8 mouse cellular contexts compared by ENCODE assay signal in genomic region chr3:90508950-90509746, GRCm38 (mm10). TPM values are rescaled to one million over a fixed set of nuclear protein-coding genes. Genes with fewer than 3 reads are reported as not detected.
DNase-seq lines count a peak whose midpoint lies in the region; ATAC-seq lines count a peak whose summit lies in the region.

Gene Chtop, minus strand, starts transcription at chr3:90509498.

- peak; percentile 88 for ATAC-seq in inflammation-experienced regulatory T-cells, adult 6 months
- ATAC-seq in megakaryocyte-erythroid progenitor cell, adult 5-6 weeks (replicated peaks; ENCODE audit: low FRiP score, low TSS enrichment, poor library complexity, severe bottlenecking) = peak; percentile 78

- peak; percentile 99 to 100 for DNase-seq in adrenal gland, adult (ENCODE audit: inconsistent age in 2 of 2, low spot score in 1 of 2)
- DNase-seq in embryo, embryonic 10.5 days (ENCODE audit: low spot score) = peak; percentile 99
- peak; percentile 100 for DNase-seq in gastrocnemius, postnatal 14 days
- peak; percentile 99 to 100 for DNase-seq in left cerebral cortex, postnatal 10 days (ENCODE audit: extremely low spot score in 1 of 2, low spot score in 2 of 2)
- DNase-seq in right cerebral cortex, postnatal 25 days = peak; percentile 99
- peak; percentile 99 to 100 for DNase-seq in urinary bladder, postnatal 4 days (ENCODE audit: low spot score in 2 of 2)

- intact Hi-C loops in gastrocnemius, postnatal 14 days (cut with DNase I; ENCODE audit: low total_unique reads) = no loop called here
- intact Hi-C loops in left cerebral cortex, postnatal 10 days (cut with DNase I) = loop anchor here (5.0 kb wide), 2 partner anchors 143 to 198 kb away; partner anchors contain the start of gene S100a7a

RNA-seq across cellular contexts. Expression of gene Chtop, which starts in this region (rescaled TPM):
- 100 to 1,000 TPM in 1 of 2 experiments, 10 to 100 TPM in 1; 83.3 to 100 TPM for total RNA-seq in gastrocnemius, postnatal 14 days (2021)
- 10 to 100 TPM; 49.4 to 62.9 (median 62.1) TPM for polyA plus RNA-seq in inflammation-experienced regulatory T-cells, adult 6 months (2017; shearing (Covaris generic))
- total RNA-seq in left cerebral cortex, postnatal 10 days (2021) = 100 to 1,000 TPM; 196 TPM
- total RNA-seq in megakaryocyte-erythroid progenitor cell, adult 5-6 weeks (2014; fragmentation: Nextera tagmentation) = 122 and 154 TPM in 2 replicates
- 118 and 119 TPM in 2 replicates for total RNA-seq in megakaryocyte-erythroid progenitor cell, adult 5-6 weeks (2017)

Comparison
In these comparisons a context has a peak if more than half of its experiments do, and no peak if none do; other contexts are left out.
1. Peak in every context shown above with its lines: DNase-seq and ATAC-seq.